Mouse (Mus musculus) neural tube, embryonic 11.5 days (tissue): ENCODE results near the gene Inpp5d. TPM values are rescaled to one million over a fixed set of nuclear protein-coding genes. Genes with fewer than 3 reads are reported as not detected.

ENCODE experiments used
- ATAC-seq: fragments of 200-750 bp; cut with Nextera tagmentation; 2 replicates; pipeline ENCODE4 v1.8.0; 2017; ENCODE audit warnings: moderate number of reproducible peaks, mild to moderate bottlenecking, moderate TSS enrichment, moderate library complexity; ENCODE audit not compliant: insufficient read depth, low FRiP score, low TSS enrichment
- DNase-seq: peaks from one replicate; pipeline ENCODE4 v3.0.0-alpha.2; 2015; ENCODE audit warnings: low spot score
- H3K27ac ChIP-seq: fragments of 300-500 bp; sonication (generic); 2 replicates; pipeline ENCODE4 v1.5.1; 2014; ENCODE audit warnings: low read depth, mild to moderate bottlenecking, low read length
- H3K27me3 ChIP-seq: fragments of 300-500 bp; sonication (generic); 2 replicates; pipeline ENCODE4 v1.6.1; 2014; ENCODE audit warnings: mild to moderate bottlenecking, low read length, mixed read lengths; ENCODE audit not compliant: control insufficient read depth, insufficient read depth
- H3K36me3 ChIP-seq: fragments of 300-500 bp; sonication (generic); 2 replicates; pipeline ENCODE4 v1.6.1; 2014; ENCODE audit warnings: mild to moderate bottlenecking, low read length, moderate library complexity, mixed read lengths; ENCODE audit not compliant: control insufficient read depth, insufficient read depth
- H3K4me1 ChIP-seq: fragments of 300-500 bp; sonication (generic); 2 replicates; pipeline ENCODE4 v1.6.1; 2014; ENCODE audit warnings: low read length, mixed read lengths; ENCODE audit not compliant: control insufficient read depth, insufficient read depth
- H3K4me2 ChIP-seq: fragments of 300-500 bp; sonication (generic); 2 replicates; pipeline ENCODE4 v1.6.1; 2014; ENCODE audit warnings: low read depth, mild to moderate bottlenecking, moderate library complexity
- H3K4me3 ChIP-seq: fragments of 300-500 bp; sonication (generic); 2 replicates; pipeline ENCODE4 v1.5.1; 2014; ENCODE audit warnings: low read depth, low read length
- H3K9ac ChIP-seq: fragments of 300-500 bp; sonication (generic); 2 replicates; pipeline ENCODE4 v1.6.1; 2014; ENCODE audit warnings: mild to moderate bottlenecking, low read length
- H3K9me3 ChIP-seq: fragments of 300-500 bp; sonication (generic); 2 replicates; pipeline ENCODE4 v1.6.1; 2016; ENCODE audit warnings: low read length; ENCODE audit not compliant: control insufficient read depth
- WGBS: fragments of 180-500 bp; shearing (Covaris S2); extraction: QIAGEN DNeasy Blood & Tissue Kit; methylation state at CpG from one replicate; pipeline ENCODE4 v1.1.7; 2014; 5-methylcytosine and 5-hydroxymethylcytosine counted together
- polyA plus RNA-seq: library from polyadenylated mRNA; unstranded; fragments of >200 nt; fragmentation: Nextera tagmentation; extraction: Ambion mirVana; gene quantifications from 2 replicates; pipeline ENCODE4 v1.2.1, GENCODE M21; 2014

The Inpp5d gene
- polyA plus RNA-seq, 1 experiment from 2014 or later = 4.6 TPM

DNA sequence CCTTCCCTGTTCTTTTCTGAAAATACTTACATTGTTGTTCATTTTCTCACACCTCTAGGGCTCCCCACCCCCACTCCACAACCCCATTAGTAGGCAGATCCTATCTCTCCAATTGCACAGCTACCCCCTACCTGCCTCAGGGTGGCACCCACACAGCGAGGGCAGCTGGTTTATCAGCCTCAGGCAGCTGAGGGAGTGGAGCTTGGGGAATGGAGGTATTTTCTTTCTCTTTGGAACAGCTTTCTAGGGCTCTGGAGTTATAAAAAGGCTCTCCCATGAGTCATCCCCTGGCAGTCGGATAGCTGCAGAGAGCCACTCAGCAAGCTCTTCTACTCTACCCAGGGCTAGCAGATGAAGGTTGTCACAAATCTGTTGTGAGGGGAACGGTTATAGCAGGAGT is 25.9 kb upstream of the Inpp5d start:
- ATAC-seq = no peak
- no peak for DNase-seq
- H3K27ac ChIP-seq = no peak overlapping the region
- no peak overlapping the region for H3K4me3 ChIP-seq
- no peaks in the 10 kb centered on the region for H3K36me3 ChIP-seq
- no peaks in the 10 kb centered on the region for H3K27me3 ChIP-seq
- no peak overlapping the region for H3K4me2 ChIP-seq
- no peak overlapping the region for H3K9ac ChIP-seq
- no peaks in the 10 kb centered on the region for H3K4me1 ChIP-seq
- WGBS = 83% methylated on average over 3 of the region's 3 CpGs
- H3K9me3 ChIP-seq = no peaks in the 10 kb centered on the region

GRCm38 (mm10) chr1:87594671-87595070 is 25.4 kb upstream of the Inpp5d start:
- no peaks in the 10 kb centered on the region for H3K27me3 ChIP-seq
- H3K4me3 ChIP-seq = no peak overlapping the region
- no peak overlapping the region for H3K4me2 ChIP-seq
- no peaks in the 10 kb centered on the region for H3K9me3 ChIP-seq
- 94% methylated on average over 10 of the region's 10 CpGs for WGBS
- H3K36me3 ChIP-seq = no peaks in the 10 kb centered on the region
- no peak for DNase-seq
- ATAC-seq = no peak
- no peak overlapping the region for H3K27ac ChIP-seq
- no peak overlapping the region for H3K9ac ChIP-seq
- no peaks in the 10 kb centered on the region for H3K4me1 ChIP-seq

- H3K36me3 ChIP-seq = no peaks in the 10 kb centered on the region
- no peak overlapping the region for H3K4me2 ChIP-seq
- H3K4me1 ChIP-seq = no peaks in the 10 kb centered on the region
- ATAC-seq (no peak), DNase-seq (no peak)
- H3K27ac ChIP-seq = no peak overlapping the region
- H3K27me3 ChIP-seq = no peaks in the 10 kb centered on the region
- no peaks in the 10 kb centered on the region for H3K9me3 ChIP-seq
- no peak overlapping the region for H3K4me3 ChIP-seq
- 83% methylated on average over 7 of the region's 7 CpGs for WGBS
- no peak overlapping the region for H3K9ac ChIP-seq
Observed at GRCm38 (mm10) chr1:87600533-87600932, 19.6 kb upstream of the Inpp5d start.

- ATAC-seq (no peak), DNase-seq (no peak)
- Histone ChIP-seq H3K4me2 (no peak overlapping the region), H3K27ac (no peak overlapping the region), H3K4me1 (no peaks in the 10 kb centered on the region), H3K9ac (no peak overlapping the region), H3K27me3 (no peaks in the 10 kb centered on the region), H3K36me3 (no peaks in the 10 kb centered on the region), H3K4me3 (no peak overlapping the region), H3K9me3 (no peaks in the 10 kb centered on the region)
- 82% methylated on average over 2 of the region's 2 CpGs for WGBS
Observed at GRCm38 (mm10) chr1:87601801-87602200, 18.3 kb upstream of the Inpp5d start.

DNA sequence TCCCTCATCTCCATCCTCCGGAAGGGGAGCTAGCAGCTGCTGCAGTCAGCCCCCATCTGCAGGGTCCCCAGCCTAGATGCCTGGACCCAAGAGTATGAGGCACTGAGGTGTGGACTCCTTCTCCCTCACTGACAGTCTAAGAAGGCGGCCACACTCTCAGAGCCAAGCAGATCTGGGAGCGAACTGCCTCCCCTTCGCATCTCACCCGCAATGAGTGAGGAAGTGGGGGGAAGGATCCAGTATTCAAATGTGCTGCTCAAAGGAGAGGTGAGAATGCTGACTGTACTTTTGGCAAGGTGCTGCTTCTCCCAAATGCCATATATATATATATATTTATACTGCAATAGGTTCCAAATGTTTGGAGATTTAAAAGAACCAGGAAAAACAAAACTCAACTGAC is 16.7 kb upstream of the Inpp5d start:
- no peak overlapping the region for H3K9ac ChIP-seq
- 94% methylated on average over 5 of the region's 5 CpGs for WGBS
- ATAC-seq (no peak), DNase-seq (no peak)
- H3K4me1 ChIP-seq = no peaks in the 10 kb centered on the region
- H3K4me3 ChIP-seq = no peak overlapping the region
- H3K27me3 ChIP-seq = no peaks in the 10 kb centered on the region
- H3K9me3 ChIP-seq = no peaks in the 10 kb centered on the region
- no peak overlapping the region for H3K4me2 ChIP-seq
- no peak overlapping the region for H3K27ac ChIP-seq
- H3K36me3 ChIP-seq = no peaks in the 10 kb centered on the region

GRCm38 (mm10) chr1:87605296-87605695 is 14.8 kb upstream of the Inpp5d start:
- no peak for DNase-seq
- Histone ChIP-seq H3K9ac (no peak overlapping the region), H3K4me2 (no peak overlapping the region), H3K4me1 (no peaks in the 10 kb centered on the region), H3K27ac (no peak overlapping the region), H3K36me3 (no peaks in the 10 kb centered on the region), H3K4me3 (no peak overlapping the region), H3K27me3 (no peaks in the 10 kb centered on the region), H3K9me3 (no peaks in the 10 kb centered on the region)
- ATAC-seq = no peak
- 79% methylated on average over 2 of the region's 2 CpGs for WGBS

DNA sequence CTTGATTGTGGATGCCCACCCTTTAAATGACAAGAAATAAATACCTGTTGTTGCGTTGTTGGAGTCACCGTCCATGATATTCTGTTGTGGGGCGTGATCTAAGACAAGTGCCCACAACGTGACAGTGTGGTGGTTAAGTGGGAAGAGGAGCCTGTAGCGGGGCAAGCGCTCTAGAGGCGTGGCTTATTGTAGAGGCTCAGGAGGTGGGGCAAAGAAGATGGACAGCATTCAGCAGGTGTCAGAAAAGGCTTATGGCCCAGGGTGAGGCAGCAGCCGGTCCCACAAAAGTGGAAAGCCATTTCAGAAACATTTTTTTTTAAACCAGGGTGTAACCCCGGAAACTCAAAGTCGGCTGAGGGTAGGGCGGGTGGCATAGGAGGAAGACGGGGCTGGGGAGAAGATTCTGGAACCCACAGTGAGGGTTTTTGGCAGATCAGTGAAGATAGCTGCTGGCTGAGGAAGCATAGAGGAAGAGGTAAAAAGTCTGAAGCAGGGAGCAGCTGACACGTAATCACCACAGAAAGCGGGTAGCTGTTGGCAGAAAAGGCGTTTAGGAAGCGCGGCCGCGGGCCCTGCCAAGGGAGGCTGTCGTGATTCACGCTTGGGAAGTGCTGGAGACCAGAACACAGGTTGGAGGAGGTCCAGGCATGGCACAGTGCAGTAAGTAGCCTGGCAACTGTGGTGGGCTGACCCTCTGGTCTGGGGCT is 12.6 kb upstream of the Inpp5d start:
- no peaks in the 10 kb centered on the region for H3K9me3 ChIP-seq
- no peak overlapping the region for H3K27ac ChIP-seq
- H3K27me3 ChIP-seq = no peaks in the 10 kb centered on the region
- DNase-seq = no peak
- H3K4me1 ChIP-seq = no peaks in the 10 kb centered on the region
- no peak overlapping the region for H3K9ac ChIP-seq
- no peak overlapping the region for H3K4me2 ChIP-seq
- no peaks in the 10 kb centered on the region for H3K36me3 ChIP-seq
- no peak for ATAC-seq
- WGBS = 78% methylated on average over 21 of the region's 21 CpGs
- H3K4me3 ChIP-seq = no peak overlapping the region

- Histone ChIP-seq H3K4me1 (no peaks in the 10 kb centered on the region), H3K36me3 (no peaks in the 10 kb centered on the region), H3K4me2 (no peak overlapping the region), H3K27ac (no peak overlapping the region), H3K9me3 (no peaks in the 10 kb centered on the region), H3K4me3 (no peak overlapping the region), H3K9ac (no peak overlapping the region), H3K27me3 (no peaks in the 10 kb centered on the region)
- ATAC-seq (no peak), DNase-seq (peak; percentile 52)
- WGBS = 33% methylated on average over 7 of the region's 7 CpGs
Observed at GRCm38 (mm10) chr1:87608416-87609046, 11.6 kb upstream of the Inpp5d start.
